Mouse (Mus musculus): Measurements from ENCODE around the gene Rhox4d. TPM values are rescaled to one million over a fixed set of nuclear protein-coding genes. Genes with fewer than 3 reads are reported as not detected.
"Not testable (repeated sequence)": the region's sequence is repeated elsewhere in the genome, so short reads cannot be mapped to it uniquely, and the experiment has no call there.

Gene Rhox4d
- under 1 TPM in 1 of 2 experiments, not detected in 1; 0.27 TPM for polyA plus RNA-seq (2017; shearing (Covaris generic))

GRCm38 (mm10) chrX:37514059-37514458 is at the start of gene Rhox4d:
Gene Rhox4d (plus strand): TSS chrX:37514359.
- not testable (repeated sequence) for ATAC-seq

DNA sequence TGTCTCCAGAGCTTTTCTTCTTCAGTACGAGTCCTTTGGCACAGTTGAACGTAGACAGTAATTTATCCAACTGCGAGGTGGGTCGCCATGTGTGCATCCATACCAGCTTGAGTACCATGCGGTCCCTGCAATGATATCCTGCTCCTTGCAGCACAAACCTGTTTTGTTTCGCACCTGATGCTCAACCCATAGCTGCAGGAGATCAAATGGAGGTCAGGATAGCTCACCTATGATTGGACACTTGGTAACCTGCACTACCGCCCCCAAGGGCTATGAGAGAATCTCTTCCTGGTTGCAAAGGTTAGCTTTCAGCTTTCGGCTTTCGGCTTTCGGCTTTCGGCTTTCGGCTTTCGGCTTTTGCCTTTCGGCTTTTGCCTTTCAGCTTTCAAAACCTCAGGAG is 34.1 kb upstream of the Rhox4d start, which contains the start of gene Rhox4c:
Gene Rhox4c, plus strand, starts transcription at position 301 of the 400 bp plus-strand sequence.
- not testable (repeated sequence) for ATAC-seq

- ATAC-seq: not testable (repeated sequence)
Measured at GRCm38 (mm10) chrX:37530152-37530551, 16.0 kb downstream of the Rhox4d start, which contains the start of gene Rhox2e. Gene Rhox2e (plus strand): TSS chrX:37530452.

DNA sequence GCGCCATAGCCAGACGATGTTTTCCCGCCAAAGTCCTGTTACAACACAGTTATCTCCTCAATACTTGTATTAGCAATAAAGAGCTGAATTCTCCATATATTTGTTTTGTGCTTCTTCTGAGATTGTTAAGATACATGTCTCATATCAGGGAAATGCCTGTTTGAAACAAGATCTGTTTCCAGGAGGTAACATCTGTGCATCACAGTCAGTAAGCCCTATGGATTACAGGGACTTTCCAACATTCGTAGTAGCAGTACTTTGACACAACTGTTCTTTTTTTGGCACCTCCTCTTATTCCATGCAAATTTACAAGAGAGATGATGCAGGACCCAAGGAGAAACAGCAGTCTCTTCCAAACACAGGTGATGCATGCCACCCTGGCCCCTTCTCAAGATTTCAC is 27.6 kb downstream of the Rhox4d start, which contains the start of gene Rhox3e:
Gene Rhox3e, plus strand, starts transcription at position 301 of the 400 bp plus-strand sequence.
- not testable (repeated sequence) for ATAC-seq

DNA sequence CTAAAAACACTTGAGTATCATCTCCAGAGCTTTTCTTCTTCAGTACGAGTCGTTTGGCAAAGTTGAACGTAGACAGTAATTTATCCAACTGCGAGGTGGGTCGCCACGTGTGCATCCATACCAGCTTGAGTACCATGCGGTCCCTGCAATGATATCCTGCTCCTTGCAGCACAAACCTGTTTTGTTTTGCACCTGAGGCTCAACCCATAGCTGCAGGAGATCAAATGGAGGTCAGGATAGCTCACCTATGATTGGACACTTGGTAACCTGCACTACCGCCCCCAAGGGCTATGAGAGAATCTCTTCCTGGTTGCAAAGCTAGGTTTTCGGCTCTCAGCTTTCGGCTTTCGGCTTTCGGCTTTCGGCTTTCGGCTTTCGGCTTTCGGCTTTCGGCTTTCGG is 43.0 kb downstream of the Rhox4d start, which contains the start of gene Rhox4e:
Gene Rhox4e, plus strand, starts transcription at position 301 of the 400 bp plus-strand sequence.
- not testable (repeated sequence) for ATAC-seq

Other genes starting within 250 kb of the Rhox4d start
- gene Rhox4a, start 249.0 kb upstream of the Rhox4d start, polyA plus RNA-seq (2017; shearing (Covaris generic)): not detected
- not detected for gene Rhox3a2, start 134.3 kb upstream of the Rhox4d start, polyA plus RNA-seq (2017; shearing (Covaris generic))
- gene Rhox4a2, start 123.5 kb upstream of the Rhox4d start, polyA plus RNA-seq (2017; shearing (Covaris generic)): not detected
- not detected for gene Rhox2b, start 102.3 kb upstream of the Rhox4d start, polyA plus RNA-seq (2017; shearing (Covaris generic))
- under 1 TPM in 1 of 2 experiments, not detected in 1; 0.33 TPM for gene Rhox4b, start 81.9 kb upstream of the Rhox4d start, polyA plus RNA-seq (2017; shearing (Covaris generic))
- not detected for gene Rhox2c, start 60.7 kb upstream of the Rhox4d start, polyA plus RNA-seq (2017; shearing (Covaris generic))
- not detected for gene Rhox3c, start 55.8 kb upstream of the Rhox4d start, polyA plus RNA-seq (2017; shearing (Covaris generic))
- not detected for gene Rhox4c, start 34.0 kb upstream of the Rhox4d start, polyA plus RNA-seq (2017; shearing (Covaris generic))
- not detected for gene Rhox2d, start 20.9 kb upstream of the Rhox4d start, polyA plus RNA-seq (2017; shearing (Covaris generic))
- not detected for gene Rhox2e, start 16.1 kb downstream of the Rhox4d start, polyA plus RNA-seq (2017; shearing (Covaris generic))
- gene Rhox3e, start 27.7 kb downstream of the Rhox4d start, polyA plus RNA-seq (2017; shearing (Covaris generic)): not detected
- gene Rhox4e, start 43.1 kb downstream of the Rhox4d start, polyA plus RNA-seq (2017; shearing (Covaris generic)): not detected
- gene Rhox2f, start 57.0 kb downstream of the Rhox4d start, polyA plus RNA-seq (2017; shearing (Covaris generic)): not detected
- gene Rhox3f, start 66.6 kb downstream of the Rhox4d start, polyA plus RNA-seq (2017; shearing (Covaris generic)): not detected
- under 1 TPM in 1 of 2 experiments, not detected in 1; 0.45 TPM for gene Rhox4f, start 93.3 kb downstream of the Rhox4d start, polyA plus RNA-seq (2017; shearing (Covaris generic))
- not detected for gene Rhox3g, start 114.3 kb downstream of the Rhox4d start, polyA plus RNA-seq (2017; shearing (Covaris generic))
- gene Rhox2g, start 129.1 kb downstream of the Rhox4d start, polyA plus RNA-seq (2017; shearing (Covaris generic)): not detected
- not detected for gene Rhox4g, start 137.0 kb downstream of the Rhox4d start, polyA plus RNA-seq (2017; shearing (Covaris generic))
- gene Rhox3h, start 154.4 kb downstream of the Rhox4d start, polyA plus RNA-seq (2017; shearing (Covaris generic)): not detected
- not detected for gene Rhox2h, start 158.9 kb downstream of the Rhox4d start, polyA plus RNA-seq (2017; shearing (Covaris generic))